ENCODE assay signal across 8 mouse cellular contexts in genomic region chr2:26933304-26934055, GRCm38 (mm10). TPM values are rescaled to one million over a fixed set of nuclear protein-coding genes. Genes with fewer than 3 reads are reported as not detected.
A peak's percentile ranks its signal among the peaks of the same experiment; 100 is the strongest.
DNase-seq lines count a peak whose midpoint lies in the region; ATAC-seq and TF ChIP-seq lines count a peak whose summit lies in the region.

Surf4 (minus strand) TSS chr2:26933928.
Stkld1 (plus strand) TSS chr2:26934047.

- in situ Hi-C loops in ES-E14 (cut with MboI; ENCODE audit: low sequenced_read_pairs in 2 of 2, unreplicated experiment in 2 of 2): no loop called here

- no peaks in the 10 kb centered on the region for H3K27me3 ChIP-seq in forebrain, embryonic 14.5 days (replicated peaks; ENCODE audit: control insufficient read depth, insufficient read depth, low read length)
- H3K27me3 ChIP-seq in liver, postnatal 0 days (ENCODE audit: insufficient read depth, low read length): no peaks in the 10 kb centered on the region
- no peaks in the 10 kb centered on the region for H3K27me3 ChIP-seq in neural tube, embryonic 13.5 days

- peak within 1 kb of the TSS; percentile 74 for H3K27ac ChIP-seq in ES-E14 (ENCODE audit: insufficient read depth, low read depth, low read length, poor library complexity, severe bottlenecking)
- peak within 1 kb of the TSS; percentile 72; the same call in 1 of the 2 replicates for H3K27ac ChIP-seq in forebrain, embryonic 14.5 days (ENCODE audit: low read depth, low read length)
- H3K27ac ChIP-seq in liver, postnatal 0 days (ENCODE audit: low read depth): peak within 1 kb of the TSS; percentile 98
- peak within 1 kb of the TSS; percentile 89 for H3K27ac ChIP-seq in neural tube, embryonic 13.5 days (replicated peaks)

- peak within 1 kb of the TSS; percentile 94 for H3K4me3 ChIP-seq in ES-E14 (ENCODE audit: insufficient read depth in 1 of 2, low read depth in 1 of 2, low read length in 2 of 2, poor library complexity in 1 of 2, severe bottlenecking in 1 of 2)
- peak within 1 kb of the TSS; percentile 86 for H3K4me3 ChIP-seq in forebrain, embryonic 14.5 days (ENCODE audit: low read depth, low read length)
- H3K4me3 ChIP-seq in liver, postnatal 0 days (ENCODE audit: low read depth, low read length): peak within 1 kb of the TSS; percentile 97
- peak within 1 kb of the TSS; percentile 98 for H3K4me3 ChIP-seq in neural tube, embryonic 13.5 days

- no peaks in the 10 kb centered on the region for H3K9me3 ChIP-seq in ES-E14 (ENCODE audit: control insufficient read depth, insufficient read depth, low read depth, low read length)
- H3K9me3 ChIP-seq in forebrain, embryonic 14.5 days (replicated peaks; ENCODE audit: control insufficient read depth, low read length): no peaks in the 10 kb centered on the region
- H3K9me3 ChIP-seq in liver, postnatal 0 days (ENCODE audit: low read length): no peaks in the 10 kb centered on the region
- no peaks in the 10 kb centered on the region for H3K9me3 ChIP-seq in neural tube, embryonic 13.5 days

- H3K4me2 ChIP-seq in forebrain, embryonic 14.5 days (ENCODE audit: low read length): peak within 1 kb of the TSS; percentile 85
- peak within 1 kb of the TSS; percentile 94 for H3K4me2 ChIP-seq in liver, postnatal 0 days (ENCODE audit: low read depth, low read length)
- peak within 1 kb of the TSS; percentile 88 for H3K4me2 ChIP-seq in neural tube, embryonic 13.5 days

- ATAC-seq in forebrain, embryonic 14.5 days: peak; percentile 97
- ATAC-seq in liver, postnatal 0 days: peak; percentile 95
- peak; percentile 96 for ATAC-seq in neural tube, embryonic 13.5 days (ENCODE audit: low read depth)

- peaks cover 9% of the 10 kb centered on the region for H3K36me3 ChIP-seq in ES-E14 (ENCODE audit: control insufficient read depth, insufficient read depth, low read length, poor library complexity, severe bottlenecking)
- peaks cover 22% of the 10 kb centered on the region for H3K36me3 ChIP-seq in forebrain, embryonic 14.5 days (ENCODE audit: control insufficient read depth, insufficient read depth, low read length)
- peaks cover 12% of the 10 kb centered on the region for H3K36me3 ChIP-seq in liver, postnatal 0 days (replicated peaks; ENCODE audit: insufficient read depth, low read length)
- H3K36me3 ChIP-seq in neural tube, embryonic 13.5 days: peaks cover 31% of the 10 kb centered on the region

- DNase-seq in ES-E14 (ENCODE audit: low read depth, low spot score): peak; percentile 92
- peak; percentile 91 for DNase-seq in cerebellum, adult 11 months
- peak; percentile 95 for DNase-seq in forebrain, embryonic 14.5 days (ENCODE audit: low spot score)
- DNase-seq in heart, postnatal 14 days: peak; percentile 93 to 96
- DNase-seq in layer of hippocampus, adult 11-12 months (ENCODE audit: low spot score): peak; percentile 92
- DNase-seq in liver, postnatal 0 days: peak; percentile 98
- peak; percentile 75 for DNase-seq in telencephalon, adult 2 months (ENCODE audit: low read depth, low spot score)

- no peak for TF ChIP-seq EP300 in liver, postnatal 0 days (IDR thresholded peaks at IDR 0.05; ENCODE audit: low read depth)

- TF ChIP-seq CTCF in liver, postnatal 0 days (IDR thresholded peaks at IDR 0.05; ENCODE audit: low read depth): no peak

- peaks cover 2 to 7% of the 10 kb centered on the region in 2 experiments; a peak in 2 of 4 replicates for H3K4me1 ChIP-seq in ES-E14 (ENCODE audit: control insufficient read depth in 2 of 2, insufficient read depth in 2 of 2, low read length in 2 of 2, poor library complexity in 1 of 2)
- peaks cover 14% of the 10 kb centered on the region for H3K4me1 ChIP-seq in forebrain, embryonic 14.5 days (ENCODE audit: control insufficient read depth, insufficient read depth, low read length)
- H3K4me1 ChIP-seq in liver, postnatal 0 days (ENCODE audit: insufficient read depth): peaks cover 34% of the 10 kb centered on the region
- H3K4me1 ChIP-seq in neural tube, embryonic 13.5 days (replicated peaks): peaks cover 30% of the 10 kb centered on the region

- intact Hi-C loops in heart, postnatal 14 days (cut with DNase I): loop anchor here (1.0 to 10.0 kb wide), 3 partner anchors 17 to 301 kb away; partner anchors contain the start of genes Surf1 and Surf2

- under 1% methylated on average over 41 of the region's 70 CpGs for WGBS in forebrain, embryonic 14.5 days
- WGBS in liver, postnatal 0 days (ENCODE audit: insufficient replicate concordance): 2% methylated on average over 32 of the region's 70 CpGs
- WGBS in neural tube, embryonic 13.5 days: under 1% methylated on average over 61 of the region's 70 CpGs

- peak within 1 kb of the TSS; percentile 94 for H3K9ac ChIP-seq in ES-E14 (ENCODE audit: insufficient read depth, low read depth, low read length, poor library complexity, severe bottlenecking)
- H3K9ac ChIP-seq in forebrain, embryonic 14.5 days (ENCODE audit: low read length): peak within 1 kb of the TSS; percentile 86
- H3K9ac ChIP-seq in liver, postnatal 0 days (replicated peaks): peak within 1 kb of the TSS; percentile 100
- H3K9ac ChIP-seq in neural tube, embryonic 13.5 days: peak within 1 kb of the TSS; percentile 100

TF ChIP-seq in ES-E14, 5 proteins besides CTCF, POLR2A, EP300 and RAD21:
- TF ChIP-seq ZC3H11A (IDR thresholded peaks at IDR 0.05; ENCODE audit: borderline replicate concordance, low read depth, low read length) (no peak), ZNF384 (IDR thresholded peaks at IDR 0.05; ENCODE audit: low read depth, low read length) (no peak), CHD2 (IDR thresholded peaks at IDR 0.05; ENCODE audit: low read depth, low read length) (no peak), HCFC1 (IDR thresholded peaks at IDR 0.05; ENCODE audit: borderline replicate concordance, insufficient read depth, low read length) (no peak; the same call in 1 of the 2 replicates), MAFK (IDR thresholded peaks at IDR 0.05; ENCODE audit: insufficient read depth, low read depth, low read length) (no peak)

RNA-seq across cellular contexts. Expression of gene Surf4, which starts in this region (rescaled TPM):
- 234 and 285 TPM in 2 replicates for total RNA-seq in ES-E14 (2012; rRNA removed)
- polyA plus RNA-seq in forebrain, embryonic 14.5 days (2014; fragmentation: Nextera tagmentation; extraction: Ambion mirVana): 97.3 and 103 TPM in 2 replicates
- 10 to 100 TPM; 84.7 to 88.7 TPM for total RNA-seq in heart, postnatal 14 days (2021)
- polyA plus RNA-seq in liver, postnatal 0 days (2015; fragmentation: Nextera tagmentation; extraction: Ambion mirVana): 105 and 112 TPM in 2 replicates
- 115 and 119 TPM in 2 replicates for polyA plus RNA-seq in neural tube, embryonic 13.5 days (2015; fragmentation: Nextera tagmentation; extraction: Ambion mirVana)

RNA-seq across cellular contexts. Expression of gene Stkld1, which starts in this region (rescaled TPM):
- total RNA-seq in ES-E14 (2012; rRNA removed): not detected in 2 replicates
- 0.52 TPM in 1 of 2 replicates, not detected in the other for polyA plus RNA-seq in forebrain, embryonic 14.5 days (2014; fragmentation: Nextera tagmentation; extraction: Ambion mirVana)
- total RNA-seq in heart, postnatal 14 days (2021): under 1 TPM in 1 of 2 experiments, not detected in 1; 0.29 TPM
- polyA plus RNA-seq in liver, postnatal 0 days (2015; fragmentation: Nextera tagmentation; extraction: Ambion mirVana): 0.06 TPM in 1 of 2 replicates, not detected in the other
- 0.11 and 0.61 TPM in 2 replicates for polyA plus RNA-seq in neural tube, embryonic 13.5 days (2015; fragmentation: Nextera tagmentation; extraction: Ambion mirVana)

Comparison
In these comparisons a context has a peak if more than half of its experiments do, and no peak if none do; other contexts are left out.
1. Peak in every context shown above with its lines: DNase-seq, ATAC-seq, H3K4me3 ChIP-seq and H3K27ac ChIP-seq.